Mouse (Mus musculus) liver, embryonic 15.5 days (tissue): ENCODE results near the gene Cep152. TPM values are rescaled to one million over a fixed set of nuclear protein-coding genes. Genes with fewer than 3 reads are reported as not detected.

Experiments
- ATAC-seq: fragments of 200-750 bp; cut with Nextera tagmentation; 2 replicates; pipeline ENCODE4 v1.8.0; 2017; ENCODE audit warnings: moderate number of reproducible peaks, mild to moderate bottlenecking, moderate library complexity; ENCODE audit not compliant: insufficient read depth
- H3K27ac ChIP-seq: fragments of 300-500 bp; sonication (generic); replicated peaks from 2 replicates; pipeline ENCODE4 v1.5.1; 2015; ENCODE audit warnings: mild to moderate bottlenecking, inconsistent platforms
- H3K27me3 ChIP-seq: fragments of 300-500 bp; sonication (generic); 2 replicates; pipeline ENCODE4 v1.6.1; 2015; ENCODE audit warnings: mild to moderate bottlenecking, inconsistent platforms
- H3K36me3 ChIP-seq: fragments of 300-500 bp; sonication (generic); replicated peaks from 2 replicates; pipeline ENCODE4 v1.6.1; 2015; ENCODE audit warnings: moderate library complexity, mild to moderate bottlenecking, inconsistent platforms
- H3K4me1 ChIP-seq: fragments of 300-500 bp; sonication (generic); replicated peaks from 2 replicates; pipeline ENCODE4 v1.6.1; 2015; ENCODE audit warnings: inconsistent platforms
- H3K4me2 ChIP-seq: fragments of 300-500 bp; sonication (generic); 2 replicates; pipeline ENCODE4 v1.6.1; 2015; ENCODE audit warnings: moderate library complexity, mild to moderate bottlenecking, inconsistent platforms
- H3K4me3 ChIP-seq: fragments of 300-500 bp; sonication (generic); replicated peaks from 2 replicates; pipeline ENCODE4 v1.5.1; 2015; ENCODE audit warnings: mild to moderate bottlenecking, inconsistent platforms
- H3K9ac ChIP-seq: fragments of 300-500 bp; sonication (generic); 2 replicates; pipeline ENCODE4 v1.6.1; 2015; ENCODE audit warnings: moderate library complexity, mild to moderate bottlenecking, inconsistent platforms
- H3K9me3 ChIP-seq: fragments of 300-500 bp; sonication (generic); replicated peaks from 2 replicates; pipeline ENCODE4 v1.6.1; 2016; ENCODE audit warnings: inconsistent platforms
- WGBS: fragments of 180-500 bp; shearing (Covaris S2); methylation state at CpG from one replicate; pipeline ENCODE4 v1.1.7; 2015; ENCODE audit warnings: mixed read lengths; ENCODE audit not compliant: insufficient replicate concordance; 5-methylcytosine and 5-hydroxymethylcytosine counted together
- polyA plus RNA-seq: library from polyadenylated mRNA; unstranded; fragments of >200 nt; fragmentation: Nextera tagmentation; extraction: Ambion mirVana; gene quantifications from 2 replicates; pipeline ENCODE4 v1.2.1, GENCODE M21; 2015

Cep152 gene
- polyA plus RNA-seq, 1 experiment from 2014 or later = 4.5 TPM

- no peak overlapping the region for H3K4me3 ChIP-seq
- H3K27ac ChIP-seq = no peak overlapping the region
- H3K4me2 ChIP-seq = no peak overlapping the region
- WGBS = 88% methylated on average over 4 of the region's 4 CpGs
- H3K9me3 ChIP-seq = no peaks in the 10 kb centered on the region
- H3K9ac ChIP-seq = no peak overlapping the region
- H3K36me3 ChIP-seq = no peaks in the 10 kb centered on the region
- no peaks in the 10 kb centered on the region for H3K27me3 ChIP-seq
- ATAC-seq = no peak
- H3K4me1 ChIP-seq = peaks cover 34% of the 10 kb centered on the region
Observed at GRCm38 (mm10) chr2:125626536-125626935, 1.6 kb upstream of the Cep152 start.

- no peaks in the 10 kb centered on the region for H3K27me3 ChIP-seq
- 4% methylated on average over 9 of the region's 9 CpGs for WGBS
- no peaks in the 10 kb centered on the region for H3K9me3 ChIP-seq
- H3K4me3 ChIP-seq = peak overlapping the region; percentile 98
- no peak for ATAC-seq
- peak overlapping the region; percentile 82 for H3K4me2 ChIP-seq
- peaks cover 19% of the 10 kb centered on the region for H3K36me3 ChIP-seq
- H3K9ac ChIP-seq = peak overlapping the region; percentile 91
- peak overlapping the region; percentile 82 for H3K27ac ChIP-seq
- peaks cover 34% of the 10 kb centered on the region for H3K4me1 ChIP-seq
Observed at GRCm38 (mm10) chr2:125624127-125624685, 707 bp downstream of the Cep152 start.

GRCm38 (mm10) chr2:125623211-125623610, 1.7 kb downstream of the Cep152 start:
- H3K4me3 ChIP-seq = peak overlapping the region; percentile 98

GRCm38 (mm10) chr2:125620213-125620907, 4.6 kb downstream of the Cep152 start:
- 84% methylated on average over 25 of the region's 25 CpGs for WGBS
- Histone ChIP-seq H3K36me3 (peaks cover 55% of the 10 kb centered on the region), H3K9me3 (no peaks in the 10 kb centered on the region), H3K4me2 (no peak overlapping the region), H3K27ac (no peak overlapping the region), H3K9ac (no peak overlapping the region), H3K4me1 (peaks cover 25% of the 10 kb centered on the region), H3K4me3 (no peak overlapping the region), H3K27me3 (no peaks in the 10 kb centered on the region)
- no peak for ATAC-seq

More at GRCm38 (mm10) chr2:125623211-125623610, 1.7 kb downstream of the Cep152 start:
- Histone ChIP-seq H3K9ac (peak overlapping the region; percentile 91), H3K4me1 (peaks cover 34% of the 10 kb centered on the region), H3K9me3 (no peaks in the 10 kb centered on the region), H3K27me3 (no peaks in the 10 kb centered on the region), H3K27ac (peak overlapping the region; percentile 82), H3K4me2 (peak overlapping the region; percentile 82), H3K36me3 (peaks cover 27% of the 10 kb centered on the region)
- no peak for ATAC-seq
- WGBS = 73% methylated on average over 15 of the region's 15 CpGs

GRCm38 (mm10) chr2:125615858-125616424, 9.0 kb downstream of the Cep152 start:
- no peaks in the 10 kb centered on the region for H3K9me3 ChIP-seq
- no peak overlapping the region for H3K9ac ChIP-seq
- ATAC-seq = peak; percentile 74
- peaks cover 91% of the 10 kb centered on the region for H3K36me3 ChIP-seq
- peaks cover 3% of the 10 kb centered on the region; the same call in 1 of the 2 replicates for H3K4me1 ChIP-seq
- no peaks in the 10 kb centered on the region for H3K27me3 ChIP-seq
- H3K4me2 ChIP-seq = peak overlapping the region; percentile 21; the same call in 1 of the 2 replicates
- 63% methylated on average over 8 of the region's 8 CpGs for WGBS
- H3K4me3 ChIP-seq = no peak overlapping the region
- H3K27ac ChIP-seq = peak overlapping the region; percentile 66

- Histone ChIP-seq H3K4me1 (peaks cover 3% of the 10 kb centered on the region; the same call in 1 of the 2 replicates), H3K27ac (no peak overlapping the region; the same call in 1 of the 2 replicates), H3K4me2 (peak overlapping the region; percentile 21; the same call in 1 of the 2 replicates), H3K9ac (no peak overlapping the region), H3K4me3 (no peak overlapping the region), H3K9me3 (no peaks in the 10 kb centered on the region), H3K36me3 (peaks cover 90% of the 10 kb centered on the region), H3K27me3 (no peaks in the 10 kb centered on the region)
- 82% methylated on average over 7 of the region's 7 CpGs for WGBS
- peak; percentile 49; the same call in 1 of the 2 replicates for ATAC-seq
Observed at GRCm38 (mm10) chr2:125615440-125615839, 9.5 kb downstream of the Cep152 start.

- WGBS = 81% methylated on average over 17 of the region's 17 CpGs
- Histone ChIP-seq H3K36me3 (peaks cover 94% of the 10 kb centered on the region), H3K27ac (no peak overlapping the region)
Observed at GRCm38 (mm10) chr2:125606220-125606845, 18.6 kb downstream of the Cep152 start.

GRCm38 (mm10) chr2:125604646-125605045, 20.3 kb downstream of the Cep152 start:
- H3K9ac ChIP-seq = no peak overlapping the region
- no peak for ATAC-seq
- WGBS = 73% methylated on average over 7 of the region's 7 CpGs
- H3K27me3 ChIP-seq = no peaks in the 10 kb centered on the region
- peaks cover 96% of the 10 kb centered on the region for H3K36me3 ChIP-seq
- no peaks in the 10 kb centered on the region for H3K4me1 ChIP-seq
- H3K9me3 ChIP-seq = no peaks in the 10 kb centered on the region
- no peak overlapping the region for H3K4me3 ChIP-seq
- H3K4me2 ChIP-seq = no peak overlapping the region
- no peak overlapping the region for H3K27ac ChIP-seq

More at GRCm38 (mm10) chr2:125606220-125606845, 18.6 kb downstream of the Cep152 start:
- H3K4me1 ChIP-seq = no peaks in the 10 kb centered on the region
- ATAC-seq = no peak
- H3K4me3 ChIP-seq = no peak overlapping the region
- no peak overlapping the region for H3K9ac ChIP-seq
- no peaks in the 10 kb centered on the region for H3K9me3 ChIP-seq
- no peak overlapping the region for H3K4me2 ChIP-seq
- no peaks in the 10 kb centered on the region for H3K27me3 ChIP-seq

GRCm38 (mm10) chr2:125602970-125603369, 21.9 kb downstream of the Cep152 start:
- WGBS = 84% methylated on average over 3 of the region's 3 CpGs
- ATAC-seq = no peak
- H3K4me2 ChIP-seq = no peak overlapping the region
- no peak overlapping the region for H3K9ac ChIP-seq
- no peak overlapping the region for H3K4me3 ChIP-seq
- H3K9me3 ChIP-seq = no peaks in the 10 kb centered on the region
- no peaks in the 10 kb centered on the region for H3K27me3 ChIP-seq
- peaks cover 97% of the 10 kb centered on the region for H3K36me3 ChIP-seq
- no peak overlapping the region for H3K27ac ChIP-seq
- H3K4me1 ChIP-seq = no peaks in the 10 kb centered on the region

GRCm38 (mm10) chr2:125598958-125599357, 26.0 kb downstream of the Cep152 start:
- H3K4me2 ChIP-seq = no peak overlapping the region
- H3K9ac ChIP-seq = no peak overlapping the region
- no peak overlapping the region for H3K27ac ChIP-seq
- H3K4me1 ChIP-seq = no peaks in the 10 kb centered on the region
- no peaks in the 10 kb centered on the region for H3K27me3 ChIP-seq
- WGBS = 81% methylated on average over 4 of the region's 4 CpGs
- no peak for ATAC-seq
- peaks cover 92% of the 10 kb centered on the region for H3K36me3 ChIP-seq
- H3K4me3 ChIP-seq = no peak overlapping the region
- no peaks in the 10 kb centered on the region for H3K9me3 ChIP-seq

- WGBS = 81% methylated on average over 6 of the region's 6 CpGs
- H3K27me3 ChIP-seq = no peaks in the 10 kb centered on the region
- peaks cover 92% of the 10 kb centered on the region for H3K36me3 ChIP-seq
- H3K9me3 ChIP-seq = no peaks in the 10 kb centered on the region
- ATAC-seq = no peak
- no peaks in the 10 kb centered on the region for H3K4me1 ChIP-seq
- H3K4me3 ChIP-seq = no peak overlapping the region
- H3K4me2 ChIP-seq = no peak overlapping the region
- H3K9ac ChIP-seq = no peak overlapping the region
- H3K27ac ChIP-seq = no peak overlapping the region
Observed at GRCm38 (mm10) chr2:125598251-125598650, 26.7 kb downstream of the Cep152 start.
